Mouse (Mus musculus) adrenal gland, postnatal 36 days (tissue): ENCODE measurements at regions not wholly inside any gene's neighbourhood (a gene's known extent, or its start where the extent isn't known, plus 50 kb on each side); places are given as distances from the start of the nearest gene placed in this dataset.

Source experiments
- DNase-seq, 2 experiments: peaks; one replicate each; pipeline ENCODE4 v3.0.0; 2021; ENCODE audit warnings: mixed read lengths in 1 of 2

- DNase-seq, result no peak
Observed at GRCm38 (mm10) chr12:106585626-106586025, 575.6 kb downstream of the Vrk1 start.

GRCm38 (mm10) chr12:106592686-106593085 is 582.7 kb downstream of the Vrk1 start:
- DNase-seq, result no peak

GRCm38 (mm10) chr12:106597636-106598035 is 587.6 kb downstream of the Vrk1 start:
- DNase-seq, result no peak

- DNase-seq, result no peak
Observed at GRCm38 (mm10) chr12:106607240-106607639, 597.2 kb downstream of the Vrk1 start.

GRCm38 (mm10) chr12:106607655-106608337 is 597.8 kb downstream of the Vrk1 start:
- DNase-seq, result no peak

- DNase-seq, result no peak
Observed at GRCm38 (mm10) chr12:106618684-106619083, 608.7 kb downstream of the Vrk1 start.

- no peak for DNase-seq
Observed at GRCm38 (mm10) chr12:106626786-106627185, 616.8 kb downstream of the Vrk1 start.

- no peak for DNase-seq
Observed at GRCm38 (mm10) chr12:106632566-106632965, 622.5 kb downstream of the Vrk1 start.

GRCm38 (mm10) chr12:106633096-106633495 is 623.1 kb downstream of the Vrk1 start:
- peak; percentile 36 to 47 for DNase-seq

GRCm38 (mm10) chr12:106658317-106658716 is 648.3 kb downstream of the Vrk1 start:
- no peak for DNase-seq

- no peak for DNase-seq
Observed at GRCm38 (mm10) chr12:106673232-106673766, 663.3 kb downstream of the Vrk1 start.

GRCm38 (mm10) chr12:106674741-106675140 is 664.7 kb downstream of the Vrk1 start:
- DNase-seq, result no peak

GRCm38 (mm10) chr12:106676136-106676535 is 666.1 kb downstream of the Vrk1 start:
- no peak for DNase-seq

GRCm38 (mm10) chr12:106676566-106676965 is 666.5 kb downstream of the Vrk1 start:
- no peak for DNase-seq

GRCm38 (mm10) chr12:106685986-106686385 is 676.0 kb downstream of the Vrk1 start:
- DNase-seq, result no peak

GRCm38 (mm10) chr12:106687751-106688150 is 677.7 kb downstream of the Vrk1 start:
- no peak for DNase-seq

- DNase-seq, result no peak
Observed at GRCm38 (mm10) chr12:106688156-106688740, 678.2 kb downstream of the Vrk1 start.

GRCm38 (mm10) chr12:106702958-106703357 is 692.9 kb downstream of the Vrk1 start:
- DNase-seq, result no peak

- DNase-seq, result no peak
Observed at GRCm38 (mm10) chr12:106721271-106722009, 711.4 kb downstream of the Vrk1 start.

- no peak for DNase-seq
Observed at GRCm38 (mm10) chr12:106722010-106722362, 712.0 kb downstream of the Vrk1 start.

GRCm38 (mm10) chr12:106722761-106723160 is 712.7 kb downstream of the Vrk1 start:
- no peak for DNase-seq

- DNase-seq, result no peak
Observed at GRCm38 (mm10) chr12:106726920-106727319, 716.9 kb downstream of the Vrk1 start.

- DNase-seq, result no peak
Observed at GRCm38 (mm10) chr12:106727486-106727885, 717.5 kb downstream of the Vrk1 start.
